Mouse (Mus musculus) kidney, embryonic 15.5 days (tissue): Measurements from ENCODE around the gene Rpl23. TPM values are rescaled to one million over a fixed set of nuclear protein-coding genes. Genes with fewer than 3 reads are reported as not detected.
A peak's percentile ranks its signal among the peaks of the same experiment; 100 is the strongest.

Source experiments
- ATAC-seq: fragments of 200-750 bp; cut with Nextera tagmentation; replicated peaks from 2 replicates; pipeline ENCODE4 v1.8.0; 2017; ENCODE audit warnings: moderate TSS enrichment; ENCODE audit not compliant: low FRiP score
- H3K27ac ChIP-seq: fragments of 300-500 bp; sonication (generic); 2 replicates; pipeline ENCODE4 v1.5.1; 2015; ENCODE audit warnings: mild to moderate bottlenecking, inconsistent platforms
- H3K27me3 ChIP-seq: fragments of 300-500 bp; sonication (generic); 2 replicates; pipeline ENCODE4 v1.6.1; 2015; ENCODE audit warnings: inconsistent platforms
- H3K36me3 ChIP-seq: fragments of 300-500 bp; sonication (generic); 2 replicates; pipeline ENCODE4 v1.6.1; 2015; ENCODE audit warnings: inconsistent platforms
- H3K4me1 ChIP-seq: fragments of 300-500 bp; sonication (generic); 2 replicates; pipeline ENCODE4 v1.6.1; 2015; ENCODE audit warnings: inconsistent platforms
- H3K4me2 ChIP-seq: fragments of 300-500 bp; sonication (generic); 2 replicates; pipeline ENCODE4 v1.6.1; 2015; ENCODE audit warnings: moderate library complexity, mild to moderate bottlenecking, inconsistent platforms
- H3K4me3 ChIP-seq: fragments of 300-500 bp; sonication (generic); replicated peaks from 2 replicates; pipeline ENCODE4 v1.5.1; 2015; ENCODE audit warnings: mild to moderate bottlenecking, inconsistent platforms
- H3K9ac ChIP-seq: fragments of 300-500 bp; sonication (generic); 2 replicates; pipeline ENCODE4 v1.6.1; 2015; ENCODE audit warnings: mild to moderate bottlenecking, inconsistent platforms
- H3K9me3 ChIP-seq: fragments of 300-500 bp; sonication (generic); replicated peaks from 2 replicates; pipeline ENCODE4 v1.6.1; 2016; ENCODE audit warnings: inconsistent platforms
- WGBS: fragments of 180-500 bp; shearing (Covaris S2); methylation state at CpG from one replicate; pipeline ENCODE4 v1.1.7; 2015; ENCODE audit warnings: mixed read lengths; 5-methylcytosine and 5-hydroxymethylcytosine counted together
- polyA plus RNA-seq: library from polyadenylated mRNA; unstranded; fragments of >200 nt; fragmentation: Nextera tagmentation; extraction: Ambion mirVana; gene quantifications from 2 replicates; pipeline ENCODE4 v1.2.1, GENCODE M21; 2015

Gene Rpl23
- polyA plus RNA-seq, 1 experiment from 2014 or later = 565 TPM

DNA sequence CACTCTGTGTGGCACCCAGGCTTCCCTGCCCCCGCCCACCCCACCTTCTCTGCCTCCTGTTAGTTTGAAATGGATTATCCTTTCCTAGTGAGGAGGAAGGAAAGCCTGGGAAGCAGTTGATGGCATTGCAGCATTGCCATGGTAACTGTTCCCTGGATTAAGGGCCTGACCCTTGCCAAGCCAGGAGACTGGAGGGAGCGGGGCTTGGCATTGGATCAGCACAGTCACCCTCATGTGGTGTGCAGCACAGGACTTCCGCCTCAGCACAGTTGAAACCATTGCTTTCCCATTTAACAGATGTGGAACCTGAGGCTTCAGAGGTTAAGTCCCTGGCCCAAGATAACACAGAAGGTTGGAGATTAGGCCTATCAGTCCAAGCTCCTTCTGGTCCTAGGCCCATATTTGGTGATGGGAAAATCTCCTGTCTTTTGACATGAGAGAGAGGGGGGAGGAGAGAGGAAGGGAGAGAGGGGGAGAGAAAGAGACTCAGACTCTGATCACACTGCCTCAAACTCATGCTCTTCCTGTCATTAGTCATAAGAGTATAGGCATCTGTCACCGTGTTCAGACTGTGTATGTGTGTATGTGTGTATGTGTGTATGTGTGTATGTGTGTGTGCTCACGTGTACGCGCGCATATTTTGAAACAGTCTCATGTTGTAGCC, 39.3 kb upstream of the Rpl23 start:
- Histone ChIP-seq H3K4me2 (no peak overlapping the region), H3K9me3 (no peaks in the 10 kb centered on the region), H3K36me3 (peaks cover 83% of the 10 kb centered on the region), H3K9ac (no peak overlapping the region), H3K27ac (no peak overlapping the region), H3K27me3 (no peaks in the 10 kb centered on the region), H3K4me1 (peaks cover 68% of the 10 kb centered on the region), H3K4me3 (no peak overlapping the region)
- 92% methylated on average over 8 of the region's 8 CpGs for WGBS
- ATAC-seq = no peak

DNA sequence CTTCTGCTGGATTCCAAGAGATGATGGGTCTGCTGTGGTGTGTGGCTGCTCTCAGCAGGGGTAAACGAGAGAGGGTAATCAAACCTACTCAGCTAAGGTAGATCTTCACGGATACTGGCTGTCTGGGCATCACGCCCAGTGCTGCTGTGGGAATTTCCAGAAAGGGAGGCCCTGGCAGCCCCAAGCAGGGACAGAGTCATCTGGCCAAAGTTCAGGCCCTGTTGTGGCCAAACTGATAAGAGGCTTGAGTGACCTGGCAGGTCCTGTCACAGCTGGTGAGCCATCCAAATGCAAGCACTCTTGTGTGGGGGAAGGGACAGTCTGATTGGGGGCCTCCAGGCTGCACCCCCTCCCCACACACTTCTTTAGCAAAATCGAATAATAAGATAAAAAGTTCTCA, 38.6 kb upstream of the Rpl23 start:
- ATAC-seq = no peak
- H3K4me3 ChIP-seq = no peak overlapping the region
- peaks cover 83% of the 10 kb centered on the region for H3K36me3 ChIP-seq
- peaks cover 68% of the 10 kb centered on the region for H3K4me1 ChIP-seq
- H3K27me3 ChIP-seq = no peaks in the 10 kb centered on the region
- H3K4me2 ChIP-seq = no peak overlapping the region
- no peaks in the 10 kb centered on the region for H3K9me3 ChIP-seq
- WGBS = 68% methylated on average over 4 of the region's 4 CpGs
- no peak overlapping the region for H3K9ac ChIP-seq
- no peak overlapping the region for H3K27ac ChIP-seq

DNA sequence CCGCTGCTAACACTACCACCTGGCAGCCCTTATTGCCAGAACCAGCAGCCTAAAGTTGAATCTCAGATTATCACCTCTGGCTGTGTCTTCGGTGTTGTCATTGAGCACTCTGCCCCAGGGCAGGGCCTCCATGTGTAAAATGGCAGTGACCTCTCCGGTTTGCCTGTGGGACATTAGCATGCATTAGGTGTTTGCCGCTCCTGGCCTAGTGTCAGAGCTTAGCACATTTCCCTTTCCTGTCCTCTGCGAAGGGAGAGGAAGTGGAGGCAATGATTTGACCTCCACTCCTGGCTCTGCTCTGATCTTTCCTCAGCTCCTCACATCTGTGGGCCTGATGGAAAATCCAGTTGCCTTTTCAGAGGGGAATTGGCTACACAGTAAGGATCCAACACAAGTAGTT, 37.7 kb upstream of the Rpl23 start:
- 74% methylated on average over 5 of the region's 5 CpGs for WGBS
- peaks cover 68% of the 10 kb centered on the region for H3K4me1 ChIP-seq
- peaks cover 83% of the 10 kb centered on the region for H3K36me3 ChIP-seq
- no peak overlapping the region for H3K4me3 ChIP-seq
- no peak overlapping the region for H3K27ac ChIP-seq
- H3K9me3 ChIP-seq = no peaks in the 10 kb centered on the region
- no peaks in the 10 kb centered on the region for H3K27me3 ChIP-seq
- H3K4me2 ChIP-seq = no peak overlapping the region
- ATAC-seq = no peak
- no peak overlapping the region for H3K9ac ChIP-seq

DNA sequence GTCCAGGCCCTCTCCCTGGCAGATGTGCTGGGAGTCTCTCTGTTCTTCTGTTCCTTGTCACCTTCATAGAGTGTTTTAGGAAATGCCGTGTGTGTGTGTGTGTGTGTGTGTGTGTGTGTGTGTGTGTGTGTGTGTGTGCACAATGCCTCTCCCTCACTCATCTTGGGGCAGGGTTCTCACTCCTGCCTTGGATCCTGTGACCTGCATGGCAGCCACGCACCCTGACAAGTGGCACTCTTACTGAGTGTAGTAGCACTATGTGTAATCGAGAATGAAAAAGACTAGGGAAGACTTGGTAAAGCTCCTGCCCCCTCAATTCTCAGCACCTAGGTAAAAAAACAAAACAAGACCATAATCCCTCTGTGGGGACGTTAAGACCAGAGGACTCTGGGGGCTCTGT, 36.9 kb upstream of the Rpl23 start:
- 58% methylated on average over 4 of the region's 4 CpGs for WGBS
- no peak for ATAC-seq
- peak overlapping the region; percentile 73 for H3K27ac ChIP-seq
- no peak overlapping the region for H3K4me2 ChIP-seq
- no peaks in the 10 kb centered on the region for H3K9me3 ChIP-seq
- peaks cover 69% of the 10 kb centered on the region for H3K4me1 ChIP-seq
- no peak overlapping the region for H3K9ac ChIP-seq
- H3K36me3 ChIP-seq = peaks cover 81% of the 10 kb centered on the region
- no peaks in the 10 kb centered on the region for H3K27me3 ChIP-seq
- no peak overlapping the region for H3K4me3 ChIP-seq

DNA sequence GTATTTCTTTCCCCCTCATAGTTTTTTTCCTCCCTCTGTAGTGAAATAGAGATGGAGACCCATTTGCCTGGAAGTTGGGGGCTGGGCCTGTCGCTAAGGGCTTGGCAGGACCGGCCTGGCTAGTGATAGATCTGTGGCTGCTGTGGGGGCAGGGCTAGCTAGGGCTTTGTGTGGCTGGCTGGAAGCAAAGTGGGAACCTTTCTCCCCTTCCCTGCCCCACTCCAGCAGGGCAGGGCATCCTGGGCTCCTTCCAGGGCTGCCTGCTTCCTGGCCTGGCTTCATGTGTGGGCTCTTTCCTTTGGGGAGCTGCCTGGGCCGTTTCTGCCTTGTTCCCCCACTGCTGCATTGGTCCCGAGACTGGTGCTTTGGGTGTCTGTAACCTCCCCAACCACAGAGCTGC, 36.3 kb upstream of the Rpl23 start:
- Histone ChIP-seq H3K36me3 (peaks cover 81% of the 10 kb centered on the region), H3K9ac (peak overlapping the region; percentile 33; the same call in 1 of the 2 replicates), H3K27ac (peak overlapping the region; percentile 73), H3K4me1 (peaks cover 74% of the 10 kb centered on the region), H3K4me3 (no peak overlapping the region), H3K27me3 (no peaks in the 10 kb centered on the region), H3K9me3 (no peaks in the 10 kb centered on the region), H3K4me2 (no peak overlapping the region)
- 19% methylated on average over 4 of the region's 4 CpGs for WGBS
- no peak for ATAC-seq

DNA sequence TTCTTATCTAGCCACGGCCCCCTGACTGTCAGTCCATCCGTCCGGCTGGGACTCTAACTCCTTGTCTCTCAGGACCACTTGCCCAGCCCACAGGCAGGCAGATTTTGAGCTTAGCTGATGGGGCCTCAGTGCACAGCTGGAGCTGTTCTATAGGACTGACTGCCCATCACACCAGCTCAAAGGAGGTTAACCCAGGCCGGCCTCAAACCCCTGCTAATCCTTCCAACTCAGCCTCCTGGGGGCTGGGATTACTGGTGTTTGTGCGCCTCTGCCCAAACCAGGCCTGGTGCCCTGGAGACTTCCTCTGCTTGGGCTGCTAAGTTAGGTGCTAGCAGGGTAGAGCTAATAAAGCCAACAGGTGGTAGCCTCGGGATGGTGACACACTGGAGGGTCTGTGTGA, 35.8 kb upstream of the Rpl23 start:
- Histone ChIP-seq H3K4me3 (no peak overlapping the region), H3K9me3 (no peaks in the 10 kb centered on the region), H3K27me3 (no peaks in the 10 kb centered on the region), H3K4me1 (peaks cover 76% of the 10 kb centered on the region), H3K9ac (0 out of 2 replicates have a peak overlapping the region, but pooled peaks have one; percentile 33), H3K4me2 (no peak overlapping the region), H3K27ac (peak overlapping the region; percentile 79), H3K36me3 (peaks cover 80% of the 10 kb centered on the region)
- WGBS = 58% methylated on average over 6 of the region's 6 CpGs
- ATAC-seq = no peak

DNA sequence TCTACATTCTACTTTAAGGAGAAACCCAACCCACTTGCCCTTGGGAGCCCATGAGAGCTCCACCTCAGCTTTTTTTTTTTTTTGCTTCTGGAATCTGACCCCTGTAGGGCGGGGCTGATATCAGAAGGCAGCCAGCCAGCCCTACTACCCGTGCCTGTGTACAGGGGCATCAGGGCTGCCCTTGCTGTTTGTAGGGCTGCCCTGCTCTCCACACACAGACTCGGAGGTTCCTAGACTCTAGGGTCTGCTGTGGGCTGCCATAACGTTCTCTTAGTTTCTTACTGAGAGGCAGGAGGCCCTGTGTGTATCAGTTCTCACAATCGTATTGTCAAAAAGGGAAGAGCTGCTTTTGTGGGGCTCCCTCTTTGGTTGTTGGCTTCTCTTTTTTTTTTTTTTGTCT, 35.1 kb upstream of the Rpl23 start:
- Histone ChIP-seq H3K4me2 (no peak overlapping the region), H3K9ac (no peak overlapping the region), H3K36me3 (peaks cover 76% of the 10 kb centered on the region), H3K9me3 (no peaks in the 10 kb centered on the region), H3K27ac (peak overlapping the region; percentile 79), H3K4me1 (peaks cover 76% of the 10 kb centered on the region), H3K4me3 (no peak overlapping the region), H3K27me3 (no peaks in the 10 kb centered on the region)
- ATAC-seq = no peak
- WGBS = 31% methylated on average over 5 of the region's 5 CpGs

DNA sequence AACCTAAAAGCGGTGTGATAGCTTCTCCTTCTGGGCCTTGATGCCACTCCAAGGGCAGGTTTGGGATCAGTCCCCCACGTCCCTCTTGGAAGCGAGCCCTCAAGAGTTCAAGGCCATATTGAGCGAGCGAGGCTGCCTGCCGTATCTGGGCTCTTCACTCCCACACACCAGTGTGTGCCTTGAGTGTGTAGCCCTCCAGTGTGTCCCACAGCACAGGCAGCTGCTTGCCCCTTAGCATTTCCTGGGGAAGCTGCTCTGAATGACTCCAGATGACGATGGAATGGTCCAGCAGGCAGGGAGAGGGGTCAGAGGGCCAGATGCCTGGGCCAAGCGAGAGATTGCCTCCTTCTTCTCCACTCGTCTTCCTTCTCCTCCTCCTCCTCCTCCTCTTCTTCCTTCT, 34.7 kb upstream of the Rpl23 start:
- Histone ChIP-seq H3K9me3 (no peaks in the 10 kb centered on the region), H3K4me2 (no peak overlapping the region), H3K4me3 (no peak overlapping the region), H3K4me1 (peaks cover 80% of the 10 kb centered on the region), H3K27ac (peak overlapping the region; percentile 79), H3K27me3 (no peaks in the 10 kb centered on the region), H3K36me3 (peaks cover 76% of the 10 kb centered on the region), H3K9ac (0 out of 2 replicates have a peak overlapping the region, but pooled peaks have one; percentile 21)
- 26% methylated on average over 9 of the region's 9 CpGs for WGBS
- ATAC-seq = no peak

DNA sequence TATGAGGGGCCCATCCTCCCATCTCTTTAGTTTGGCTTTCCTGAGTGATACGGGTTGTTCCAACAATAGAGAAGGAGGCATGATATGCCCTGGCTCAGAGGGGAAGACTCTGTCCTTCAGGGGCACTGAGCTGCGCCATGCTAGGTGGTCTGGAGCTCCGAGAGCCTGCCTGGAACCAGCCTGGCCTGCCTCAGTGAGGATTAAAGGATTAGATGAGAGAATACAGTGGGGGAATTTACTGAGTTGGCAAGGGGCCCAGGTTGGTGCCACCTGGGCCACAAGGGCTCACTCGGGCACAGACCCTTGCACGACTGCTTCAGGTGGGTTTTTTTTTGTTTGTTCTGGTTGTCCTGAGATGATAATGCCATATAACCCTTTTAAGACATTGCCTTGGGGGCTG, 33.9 kb upstream of the Rpl23 start:
- peak overlapping the region; percentile 79 for H3K27ac ChIP-seq
- WGBS = 78% methylated on average over 5 of the region's 5 CpGs
- H3K9me3 ChIP-seq = no peaks in the 10 kb centered on the region
- H3K4me3 ChIP-seq = no peak overlapping the region
- no peak for ATAC-seq
- H3K4me2 ChIP-seq = no peak overlapping the region
- H3K9ac ChIP-seq = no peak overlapping the region
- peaks cover 69% of the 10 kb centered on the region for H3K36me3 ChIP-seq
- peaks cover 81% of the 10 kb centered on the region for H3K4me1 ChIP-seq
- no peaks in the 10 kb centered on the region for H3K27me3 ChIP-seq

DNA sequence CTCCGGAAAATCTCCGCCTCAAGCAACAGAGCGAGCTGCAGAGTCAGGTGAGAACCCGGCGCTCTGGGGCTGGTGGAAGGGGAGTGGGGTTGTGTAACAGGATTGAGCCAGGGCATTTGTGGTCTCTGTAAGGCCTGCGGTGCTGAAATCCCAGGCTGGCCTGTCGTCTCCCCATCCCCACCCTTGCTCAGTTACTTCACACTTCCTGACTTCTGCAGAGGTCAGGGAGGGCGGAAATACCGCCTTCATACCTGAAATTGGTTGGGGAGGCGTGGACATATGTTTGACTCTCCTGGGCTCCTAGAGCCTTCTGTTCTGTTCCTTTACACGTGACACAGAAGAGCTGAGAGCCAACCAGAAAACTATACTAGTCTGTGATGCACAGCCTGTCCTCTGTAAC, 33.5 kb upstream of the Rpl23 start:
- WGBS = 80% methylated on average over 11 of the region's 11 CpGs
- Histone ChIP-seq H3K4me2 (no peak overlapping the region), H3K9ac (no peak overlapping the region), H3K27me3 (no peaks in the 10 kb centered on the region), H3K4me3 (no peak overlapping the region), H3K27ac (peak overlapping the region; percentile 79; the same call in 1 of the 2 replicates), H3K4me1 (peaks cover 83% of the 10 kb centered on the region), H3K9me3 (no peaks in the 10 kb centered on the region), H3K36me3 (peaks cover 65% of the 10 kb centered on the region)
- ATAC-seq = no peak

DNA sequence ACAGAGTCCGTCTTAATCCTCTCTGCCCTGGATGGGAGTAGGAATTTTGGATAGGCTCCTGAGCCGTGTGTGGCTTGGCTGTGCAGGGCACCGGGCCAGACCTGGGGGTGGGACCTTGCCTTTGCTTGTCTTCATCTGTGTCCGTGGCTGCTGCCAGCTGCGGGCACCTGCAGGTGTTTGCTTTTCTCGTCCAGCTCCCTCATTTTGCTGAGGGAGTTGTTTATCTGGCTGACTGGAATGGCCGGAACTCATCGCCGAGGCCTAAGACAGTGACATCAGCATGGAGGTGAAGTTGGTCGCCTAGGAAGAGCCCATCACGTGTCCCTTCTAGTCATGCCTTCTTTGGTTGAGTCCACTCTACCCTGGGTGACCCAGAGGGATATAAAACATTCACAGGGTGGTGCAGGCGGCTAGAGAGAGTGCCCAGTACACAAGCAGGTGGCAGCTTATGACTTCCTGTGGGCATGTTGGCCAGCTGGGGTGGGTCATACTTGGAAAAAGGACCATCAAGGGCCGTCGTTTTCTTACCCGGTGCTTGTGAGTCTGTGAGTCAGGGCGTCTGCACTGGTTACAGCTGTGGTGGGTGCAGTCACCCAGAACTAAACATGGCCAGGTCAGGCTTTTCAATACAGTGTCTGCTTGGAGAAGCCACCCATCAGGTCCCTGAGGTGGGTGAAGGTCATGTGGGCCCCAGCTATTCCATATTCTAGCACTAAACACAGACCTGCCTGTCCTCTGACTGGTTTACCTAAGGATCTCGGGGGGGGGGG, 31.7 kb upstream of the Rpl23 start:
- H3K4me3 ChIP-seq = no peak overlapping the region
- no peak for ATAC-seq
- no peak overlapping the region for H3K4me2 ChIP-seq
- peaks cover 99% of the 10 kb centered on the region for H3K4me1 ChIP-seq
- H3K36me3 ChIP-seq = peaks cover 59% of the 10 kb centered on the region
- H3K9ac ChIP-seq = no peak overlapping the region
- no peaks in the 10 kb centered on the region for H3K9me3 ChIP-seq
- WGBS = 64% methylated on average over 17 of the region's 17 CpGs
- no peaks in the 10 kb centered on the region for H3K27me3 ChIP-seq
- H3K27ac ChIP-seq = peak overlapping the region; percentile 87

DNA sequence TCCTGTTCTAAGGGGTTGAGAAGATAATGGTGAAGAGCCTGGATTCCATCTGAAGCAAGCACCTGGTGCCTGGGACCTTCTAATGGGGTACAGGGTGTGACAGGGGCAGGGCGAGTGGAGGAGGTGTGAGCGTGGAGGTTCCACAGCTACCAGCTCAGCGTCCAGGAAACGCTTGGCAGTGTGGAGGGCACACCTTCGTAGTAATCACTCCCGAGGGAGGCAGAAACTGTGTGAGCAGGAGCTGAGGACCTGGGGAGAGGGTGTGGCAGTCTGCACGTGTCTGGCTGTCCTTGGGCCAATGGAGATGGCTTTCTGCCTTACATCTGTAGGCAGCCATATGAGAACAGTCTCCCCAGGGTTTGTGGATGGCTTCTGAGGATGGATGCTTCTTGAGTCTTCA, 30.8 kb upstream of the Rpl23 start:
- ATAC-seq = no peak
- peak overlapping the region; percentile 87 for H3K27ac ChIP-seq
- H3K9me3 ChIP-seq = no peaks in the 10 kb centered on the region
- no peak overlapping the region for H3K4me2 ChIP-seq
- H3K36me3 ChIP-seq = peaks cover 55% of the 10 kb centered on the region
- 55% methylated on average over 7 of the region's 7 CpGs for WGBS
- peaks cover 99% of the 10 kb centered on the region for H3K4me1 ChIP-seq
- no peak overlapping the region for H3K4me3 ChIP-seq
- H3K27me3 ChIP-seq = no peaks in the 10 kb centered on the region
- no peak overlapping the region for H3K9ac ChIP-seq
